Mouse (Mus musculus): Measurements from ENCODE around the gene Wfikkn1. TPM values are rescaled to one million over a fixed set of nuclear protein-coding genes. Genes with fewer than 3 reads are reported as not detected.

Gene Wfikkn1
- total and polyA plus RNA-seq, 3 experiments = 0.19 to 0.53 TPM; not detected in 1

- no peak for DNase-seq (ENCODE audit: low read depth, low spot score)
- Histone ChIP-seq H3K9me3 (replicated peaks; ENCODE audit: insufficient read depth, low read length) (no peaks in the 10 kb centered on the region), H3K4me3 (ENCODE audit: control insufficient read depth in 1 of 2, insufficient read depth in 1 of 2, low read depth in 2 of 2, low read length in 2 of 2) (no peak overlapping the region), H3K27ac (ENCODE audit: control insufficient read depth, low read depth, low read length) (no peak overlapping the region), H3K27me3 (ENCODE audit: control insufficient read depth in 1 of 2, insufficient read depth in 2 of 2, low read length in 2 of 2) (no peaks in the 10 kb centered on the region), H3K79me2 (ENCODE audit: control insufficient read depth, insufficient read depth, low read length, poor library complexity) (peaks cover 27% of the 10 kb centered on the region), H3K36me3 (ENCODE audit: control insufficient read depth in 1 of 2, insufficient read depth in 2 of 2, low read length in 2 of 2) (peaks cover 0 to 13% of the 10 kb centered on the region in 2 experiments; a peak in 2 of 4 replicates), H3K9ac (ENCODE audit: control insufficient read depth, low read depth, low read length, poor library complexity, severe bottlenecking) (no peak overlapping the region), H3K4me1 (ENCODE audit: control insufficient read depth in 1 of 2, insufficient read depth in 2 of 2, low read length in 2 of 2) (peaks cover 0 to 20% of the 10 kb centered on the region in 2 experiments; a peak in 2 of 4 replicates)
- TF ChIP-seq MAFK (IDR thresholded peaks at IDR 0.05; ENCODE audit: borderline replicate concordance, low read depth, low read length) = no peak
- TF ChIP-seq MAZ (IDR thresholded peaks at IDR 0.05; ENCODE audit: low read depth, low read length) = no peak
- TF ChIP-seq POLR2AphosphoS2 (IDR thresholded peaks at IDR 0.05; ENCODE audit: low read length) = no peak
- no peak for TF ChIP-seq USF2 (IDR thresholded peaks at IDR 0.05; ENCODE audit: borderline replicate concordance in 1 of 2, insufficient read depth in 1 of 2, low read depth in 1 of 2, low read length in 2 of 2)
- TF ChIP-seq CHD1 (IDR thresholded peaks at IDR 0.05; ENCODE audit: low read depth, low read length) = no peak
- TF ChIP-seq CHD2 (IDR thresholded peaks at IDR 0.05; ENCODE audit: low read length) = no peak
- TF ChIP-seq KAT2A (conservative IDR thresholded peaks at IDR 0.05; ENCODE audit: low read depth, low read length) = no peak
Observed at GRCm38 (mm10) chr17:25864311-25864710, 16.3 kb downstream of the Wfikkn1 start.

GRCm38 (mm10) chr17:25863681-25864080 is 17.0 kb downstream of the Wfikkn1 start:
- Histone ChIP-seq H3K36me3 (ENCODE audit: control insufficient read depth in 1 of 2, insufficient read depth in 2 of 2, low read length in 2 of 2) (peaks cover 0 to 13% of the 10 kb centered on the region in 2 experiments; a peak in 2 of 4 replicates), H3K79me2 (ENCODE audit: control insufficient read depth, insufficient read depth, low read length, poor library complexity) (peaks cover 27% of the 10 kb centered on the region), H3K27ac (ENCODE audit: control insufficient read depth, low read depth, low read length) (no peak overlapping the region), H3K9ac (ENCODE audit: control insufficient read depth, low read depth, low read length, poor library complexity, severe bottlenecking) (no peak overlapping the region), H3K4me3 (ENCODE audit: control insufficient read depth in 1 of 2, insufficient read depth in 1 of 2, low read depth in 2 of 2, low read length in 2 of 2) (no peak overlapping the region), H3K9me3 (replicated peaks; ENCODE audit: insufficient read depth, low read length) (no peaks in the 10 kb centered on the region), H3K27me3 (ENCODE audit: control insufficient read depth in 1 of 2, insufficient read depth in 2 of 2, low read length in 2 of 2) (no peaks in the 10 kb centered on the region), H3K4me1 (ENCODE audit: control insufficient read depth in 1 of 2, insufficient read depth in 2 of 2, low read length in 2 of 2) (peaks cover 0 to 20% of the 10 kb centered on the region in 2 experiments; a peak in 2 of 4 replicates)
- DNase-seq (ENCODE audit: low read depth, low spot score) = no peak
- no peak for TF ChIP-seq CHD1 (IDR thresholded peaks at IDR 0.05; ENCODE audit: low read depth, low read length)
- TF ChIP-seq UBTF (IDR thresholded peaks at IDR 0.05; ENCODE audit: borderline replicate concordance, insufficient read depth, low read depth, low read length) = no peak
- TF ChIP-seq CHD2 (IDR thresholded peaks at IDR 0.05; ENCODE audit: low read length) = no peak
- TF ChIP-seq JUND (IDR thresholded peaks at IDR 0.05; ENCODE audit: low read depth, low read length) = no peak
- no peak for TF ChIP-seq GABPA (IDR thresholded peaks at IDR 0.05; ENCODE audit: low read depth, low read length)
- no peak for TF ChIP-seq ZMIZ1 (IDR thresholded peaks at IDR 0.05; ENCODE audit: low read depth, low read length)
- no peak for TF ChIP-seq NRF1 (IDR thresholded peaks at IDR 0.05; ENCODE audit: insufficient read depth, low read depth, low read length, poor library complexity, severe bottlenecking)
- TF ChIP-seq MAX (IDR thresholded peaks at IDR 0.05; ENCODE audit: low read length) = no peak
- no peak for TF ChIP-seq ZNF384 (IDR thresholded peaks at IDR 0.05; ENCODE audit: low read depth, low read length)
- no peak for TF ChIP-seq ETS1 (IDR thresholded peaks at IDR 0.05; ENCODE audit: low read depth, low read length)
- TF ChIP-seq POLR2A (IDR thresholded peaks at IDR 0.05; ENCODE audit: control insufficient read depth in 1 of 2, insufficient read depth in 1 of 2, low read depth in 1 of 2, low read length in 2 of 2, poor library complexity in 1 of 2) = no peak
- no peak for TF ChIP-seq HCFC1 (IDR thresholded peaks at IDR 0.05; ENCODE audit: low read depth, low read length)
- no peak for TF ChIP-seq USF2 (IDR thresholded peaks at IDR 0.05; ENCODE audit: borderline replicate concordance in 1 of 2, insufficient read depth in 1 of 2, low read depth in 1 of 2, low read length in 2 of 2)
- no peak for TF ChIP-seq MYC (IDR thresholded peaks at IDR 0.05; ENCODE audit: low read depth, low read length)
- no peak for TF ChIP-seq TCF12 (IDR thresholded peaks at IDR 0.05; ENCODE audit: low read depth, low read length)
- no peak for TF ChIP-seq POLR2AphosphoS5 (IDR thresholded peaks at IDR 0.05; ENCODE audit: borderline replicate concordance, low read depth, low read length)
